Mouse (Mus musculus): Measurements from ENCODE around the gene Map2k1. TPM values are rescaled to one million over a fixed set of nuclear protein-coding genes. Genes with fewer than 3 reads are reported as not detected.

Gene Map2k1
- total and polyA plus RNA-seq, 2 experiments from 2014 or later = 77.9 to 99.5 TPM

GRCm38 (mm10) chr9:64268196-64268595 is 14.8 kb upstream of the Map2k1 start:
- H3K9me3 ChIP-seq (ENCODE audit: low read length) = no peaks in the 10 kb centered on the region
- no peak overlapping the region for H3K4me3 ChIP-seq (ENCODE audit: low read length)
- no peaks in the 10 kb centered on the region for H3K4me1 ChIP-seq (ENCODE audit: insufficient read depth, low read length)
- no peaks in the 10 kb centered on the region for H3K36me3 ChIP-seq (ENCODE audit: insufficient read depth, low read length)
- WGBS = 89% methylated on average over 10 of the region's 10 CpGs
- no peak for ATAC-seq
- no peak overlapping the region for H3K4me2 ChIP-seq (ENCODE audit: low read depth, low read length)
- H3K27me3 ChIP-seq (ENCODE audit: insufficient read depth, low read length) = no peaks in the 10 kb centered on the region
- no peak overlapping the region for H3K27ac ChIP-seq
- no peak for DNase-seq (ENCODE audit: low spot score)
- TF ChIP-seq CTCF (IDR thresholded peaks at IDR 0.05; ENCODE audit: low read depth) = no peak
- H3K9ac ChIP-seq (replicated peaks; ENCODE audit: low read length) = no peak overlapping the region

GRCm38 (mm10) chr9:64267231-64267630 is 13.8 kb upstream of the Map2k1 start:
- TF ChIP-seq CTCF (IDR thresholded peaks at IDR 0.05; ENCODE audit: low read depth) = no peak
- 94% methylated on average over 1 of the region's 1 CpGs for WGBS

GRCm38 (mm10) chr9:64264813-64265212 is 11.4 kb upstream of the Map2k1 start:
- Histone ChIP-seq H3K9ac (replicated peaks; ENCODE audit: low read length) (no peak overlapping the region), H3K36me3 (ENCODE audit: insufficient read depth, low read length) (no peaks in the 10 kb centered on the region), H3K4me3 (ENCODE audit: low read length) (no peak overlapping the region), H3K27ac (no peak overlapping the region), H3K27me3 (ENCODE audit: insufficient read depth, low read length) (no peaks in the 10 kb centered on the region), H3K4me2 (ENCODE audit: low read depth, low read length) (no peak overlapping the region), H3K9me3 (ENCODE audit: low read length) (no peaks in the 10 kb centered on the region), H3K4me1 (ENCODE audit: insufficient read depth, low read length) (no peaks in the 10 kb centered on the region)
- 47% methylated on average over 1 of the region's 1 CpGs for WGBS
- no peak for ATAC-seq
- TF ChIP-seq CTCF (IDR thresholded peaks at IDR 0.05; ENCODE audit: low read depth) = no peak
- DNase-seq (ENCODE audit: low spot score) = no peak

More at GRCm38 (mm10) chr9:64267231-64267630, 13.8 kb upstream of the Map2k1 start:
- H3K4me3 ChIP-seq (ENCODE audit: low read length) = no peak overlapping the region
- H3K36me3 ChIP-seq (ENCODE audit: insufficient read depth, low read length) = no peaks in the 10 kb centered on the region
- ATAC-seq (no peak), DNase-seq (ENCODE audit: low spot score) (no peak)
- no peak overlapping the region for H3K9ac ChIP-seq (replicated peaks; ENCODE audit: low read length)
- no peak overlapping the region for H3K27ac ChIP-seq
- no peaks in the 10 kb centered on the region for H3K27me3 ChIP-seq (ENCODE audit: insufficient read depth, low read length)
- no peaks in the 10 kb centered on the region for H3K4me1 ChIP-seq (ENCODE audit: insufficient read depth, low read length)
- no peaks in the 10 kb centered on the region for H3K9me3 ChIP-seq (ENCODE audit: low read length)
- no peak overlapping the region for H3K4me2 ChIP-seq (ENCODE audit: low read depth, low read length)

- no peak overlapping the region for H3K27ac ChIP-seq
- no peak overlapping the region for H3K4me2 ChIP-seq (ENCODE audit: low read depth, low read length)
- WGBS = 84% methylated on average over 4 of the region's 4 CpGs
- no peaks in the 10 kb centered on the region for H3K27me3 ChIP-seq (ENCODE audit: insufficient read depth, low read length)
- no peak overlapping the region for H3K4me3 ChIP-seq (ENCODE audit: low read length)
- H3K9ac ChIP-seq (replicated peaks; ENCODE audit: low read length) = no peak overlapping the region
- ATAC-seq (no peak), DNase-seq (ENCODE audit: low spot score) (no peak)
- TF ChIP-seq CTCF (IDR thresholded peaks at IDR 0.05; ENCODE audit: low read depth) = no peak
- H3K4me1 ChIP-seq (ENCODE audit: insufficient read depth, low read length) = no peaks in the 10 kb centered on the region
- no peaks in the 10 kb centered on the region for H3K9me3 ChIP-seq (ENCODE audit: low read length)
- H3K36me3 ChIP-seq (ENCODE audit: insufficient read depth, low read length) = no peaks in the 10 kb centered on the region
Observed at GRCm38 (mm10) chr9:64261023-64261422, 7.6 kb upstream of the Map2k1 start.

GRCm38 (mm10) chr9:64259906-64260305 is 6.5 kb upstream of the Map2k1 start:
- no peaks in the 10 kb centered on the region for H3K27me3 ChIP-seq (ENCODE audit: insufficient read depth, low read length)
- no peak overlapping the region for H3K4me2 ChIP-seq (ENCODE audit: low read depth, low read length)
- H3K4me1 ChIP-seq (ENCODE audit: insufficient read depth, low read length) = no peaks in the 10 kb centered on the region
- no peak for TF ChIP-seq CTCF (IDR thresholded peaks at IDR 0.05; ENCODE audit: low read depth)
- 90% methylated on average over 5 of the region's 5 CpGs for WGBS
- no peak overlapping the region for H3K4me3 ChIP-seq (ENCODE audit: low read length)
- ATAC-seq = no peak
- no peaks in the 10 kb centered on the region for H3K9me3 ChIP-seq (ENCODE audit: low read length)
- DNase-seq (ENCODE audit: low spot score) = no peak
- H3K9ac ChIP-seq (replicated peaks; ENCODE audit: low read length) = no peak overlapping the region
- no peaks in the 10 kb centered on the region for H3K36me3 ChIP-seq (ENCODE audit: insufficient read depth, low read length)
- H3K27ac ChIP-seq = no peak overlapping the region

GRCm38 (mm10) chr9:64256204-64256603 is 2.8 kb upstream of the Map2k1 start:
- Histone ChIP-seq H3K9me3 (ENCODE audit: low read length) (no peaks in the 10 kb centered on the region), H3K4me1 (ENCODE audit: insufficient read depth, low read length) (0 out of 2 replicates have a peak, but pooled peaks cover 9% of the 10 kb centered on the region), H3K27me3 (ENCODE audit: insufficient read depth, low read length) (no peaks in the 10 kb centered on the region), H3K4me2 (ENCODE audit: low read depth, low read length) (no peak overlapping the region), H3K36me3 (ENCODE audit: insufficient read depth, low read length) (no peaks in the 10 kb centered on the region), H3K4me3 (ENCODE audit: low read length) (no peak overlapping the region), H3K9ac (replicated peaks; ENCODE audit: low read length) (no peak overlapping the region), H3K27ac (no peak overlapping the region)
- DNase-seq (ENCODE audit: low spot score) = no peak
- no peak for ATAC-seq
- no peak for TF ChIP-seq CTCF (IDR thresholded peaks at IDR 0.05; ENCODE audit: low read depth)
- WGBS = 89% methylated on average over 3 of the region's 3 CpGs

GRCm38 (mm10) chr9:64255422-64255821 is 2.0 kb upstream of the Map2k1 start:
- 78% methylated on average over 3 of the region's 3 CpGs for WGBS
- Histone ChIP-seq H3K4me3 (ENCODE audit: low read length) (no peak overlapping the region), H3K36me3 (ENCODE audit: insufficient read depth, low read length) (no peaks in the 10 kb centered on the region), H3K4me1 (ENCODE audit: insufficient read depth, low read length) (0 out of 2 replicates have a peak, but pooled peaks cover 9% of the 10 kb centered on the region), H3K9me3 (ENCODE audit: low read length) (no peaks in the 10 kb centered on the region), H3K4me2 (ENCODE audit: low read depth, low read length) (no peak overlapping the region), H3K27me3 (ENCODE audit: insufficient read depth, low read length) (no peaks in the 10 kb centered on the region), H3K9ac (replicated peaks; ENCODE audit: low read length) (no peak overlapping the region), H3K27ac (no peak overlapping the region)
- DNase-seq (ENCODE audit: low spot score) (no peak), ATAC-seq (no peak)
- TF ChIP-seq CTCF (IDR thresholded peaks at IDR 0.05; ENCODE audit: low read depth) = no peak

Measured in hindbrain, postnatal 0 days (tissue).